Mouse (Mus musculus): ENCODE measurements around the gene Zhx3.

DNA sequence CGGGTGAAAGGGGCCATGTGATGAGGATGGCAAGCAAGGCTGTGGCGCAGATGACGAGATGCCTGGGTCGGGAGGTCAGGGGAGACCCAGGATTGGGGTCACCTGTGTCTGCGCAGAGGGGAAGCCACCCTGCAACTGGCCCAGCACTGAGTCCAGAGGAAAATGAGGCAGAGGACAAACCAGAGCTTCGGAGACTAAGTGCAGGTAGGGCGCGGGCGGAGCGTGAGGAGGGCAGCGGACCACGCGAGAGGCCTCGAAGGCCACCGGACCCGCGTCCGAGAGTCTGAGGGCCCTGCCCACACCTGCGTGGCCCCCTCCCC, 142.0 kb downstream of the Zhx3 start:
- TF ChIP-seq POLR2A (IDR thresholded peaks at IDR 0.05; ENCODE audit: control insufficient read depth, extremely low read depth, insufficient read depth, low read length, poor library complexity) = no peak
- no peak for TF ChIP-seq CTCF (IDR thresholded peaks at IDR 0.05; ENCODE audit: borderline replicate concordance, control insufficient read depth, extremely low read depth, insufficient read depth, low read length, poor library complexity)

All from thymus, adult 2 months (tissue).